Mouse (Mus musculus) v-Abl transformed pro-B cells (cell line): Measurements from ENCODE around the gene Gm10721.
"Not testable (repeated sequence)": the region's sequence is repeated elsewhere in the genome, so short reads cannot be mapped to it uniquely, and the experiment has no call there.

Experiments used
- in situ Hi-C, 2 experiments: fragments of 400-800 bp; cut with MboI; formaldehyde crosslinking; loops; one replicate each; pipeline ENCODE4 v1.15.1; 2025; ENCODE audit not compliant: unreplicated experiment in 2 of 2

The Gm10721 gene

DNA sequence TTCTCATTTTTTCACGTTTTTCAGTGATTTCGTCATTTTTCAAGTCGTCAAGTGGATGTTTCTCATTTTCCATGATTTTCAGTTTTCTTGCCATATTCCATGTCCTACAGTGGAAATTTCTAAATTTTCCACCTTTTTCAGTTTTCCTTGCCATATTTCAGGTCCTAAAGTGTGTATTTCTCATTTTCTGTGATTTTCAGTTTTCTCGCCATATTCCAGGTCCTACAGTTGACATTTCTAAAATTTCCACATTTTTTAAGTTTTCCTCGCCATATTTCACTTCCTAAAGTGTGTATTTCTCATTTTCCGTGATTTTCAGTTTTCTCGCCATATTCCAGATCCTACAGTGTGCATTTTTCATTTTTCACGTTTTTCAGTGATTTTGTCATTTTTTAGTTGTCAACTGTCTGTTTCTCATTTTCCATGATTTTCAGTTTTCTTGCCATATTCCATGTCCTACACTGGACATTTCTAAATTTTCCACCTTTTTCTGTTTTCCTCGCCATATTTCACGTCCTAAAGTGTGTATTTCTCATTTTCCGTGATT is at the start of gene Gm10721:
Gm10721 (plus strand) TSS at position 408 of the 547 bp plus-strand sequence.
- in situ Hi-C loops, result not testable (repeated sequence)

GRCm38 (mm10) chr9:3000445-3000972 is 12.4 kb upstream of the Gm10721 start, which contains the start of gene Gm10722:
TSS of gene Gm10722 (plus strand) at chr9:3000922.
- in situ Hi-C loops, result not testable (repeated sequence)

DNA sequence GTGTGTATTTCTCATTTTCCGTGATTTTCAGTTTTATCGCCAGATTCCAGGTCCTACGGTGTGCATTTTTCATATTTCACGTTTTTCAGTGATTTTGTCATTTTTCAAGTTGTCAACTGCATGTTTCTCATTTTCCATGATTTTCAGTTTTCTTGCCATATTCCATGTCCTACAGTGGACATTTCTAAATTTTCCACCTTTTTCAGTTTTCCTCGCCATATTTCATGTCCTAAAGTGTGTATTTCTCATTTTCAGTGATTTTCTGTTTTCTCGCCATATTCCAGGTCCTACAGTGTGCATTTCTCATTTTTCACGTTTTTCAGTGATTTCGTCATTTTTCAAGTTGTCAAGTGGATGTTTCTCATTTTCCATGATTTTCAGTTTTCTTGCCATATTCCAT is 11.9 kb upstream of the Gm10721 start:
- in situ Hi-C loops, result not testable (repeated sequence)

- in situ Hi-C loops, result not testable (repeated sequence)
Measured at GRCm38 (mm10) chr9:3001948-3002659, 10.8 kb upstream of the Gm10721 start.

DNA sequence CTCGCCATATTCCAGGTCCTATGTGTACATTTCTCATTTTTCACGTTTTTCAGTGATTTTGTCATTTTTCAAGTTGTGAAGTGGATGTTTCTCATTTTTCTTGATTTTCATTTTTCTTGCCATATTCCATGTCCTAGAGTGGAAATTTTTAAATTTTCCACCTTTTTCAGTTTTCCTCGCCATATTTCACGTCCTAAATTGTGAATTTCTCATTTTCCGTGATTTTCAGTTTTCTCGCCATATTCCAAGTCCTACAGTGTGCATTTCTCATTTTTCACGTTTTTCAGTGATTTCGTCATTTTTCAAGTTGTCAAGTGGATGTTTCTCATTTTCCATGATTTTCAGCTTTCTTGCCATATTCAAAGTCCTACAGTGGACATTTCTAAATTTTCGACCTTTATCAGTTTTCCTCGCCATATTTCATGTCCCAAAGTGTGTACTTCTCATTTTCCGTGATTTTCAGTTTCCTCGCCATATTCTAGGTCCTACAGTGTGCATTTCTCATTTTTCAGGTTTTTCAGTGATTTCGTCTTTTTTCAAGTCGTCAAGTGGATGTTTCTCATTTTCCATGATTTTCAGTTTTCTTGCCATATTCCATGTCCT is 10.0 kb upstream of the Gm10721 start, which contains the start of gene Gm11168:
Gm11168 (plus strand) TSS at position 553 of the 603 bp plus-strand sequence.
- in situ Hi-C loops, result not testable (repeated sequence)

DNA sequence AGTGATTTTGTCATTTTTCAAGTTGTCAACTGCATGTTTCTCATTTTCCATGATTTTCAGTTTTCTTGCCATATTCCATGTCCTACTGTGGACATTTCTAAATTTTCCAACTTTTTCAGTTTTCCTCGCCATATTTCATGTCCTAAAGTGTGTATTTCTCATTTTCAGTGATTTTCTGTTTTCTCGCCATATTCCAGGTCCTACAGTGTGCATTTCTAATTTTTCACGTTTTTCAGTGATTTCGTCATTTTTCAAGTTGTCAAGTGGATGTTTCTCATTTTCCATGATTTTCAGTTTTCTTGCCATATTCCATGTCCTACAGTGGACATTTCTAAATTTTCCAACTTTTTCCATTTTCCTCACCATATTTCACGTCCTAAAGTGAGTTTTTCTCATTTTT is 6.8 kb upstream of the Gm10721 start:
- in situ Hi-C loops, result not testable (repeated sequence)

DNA sequence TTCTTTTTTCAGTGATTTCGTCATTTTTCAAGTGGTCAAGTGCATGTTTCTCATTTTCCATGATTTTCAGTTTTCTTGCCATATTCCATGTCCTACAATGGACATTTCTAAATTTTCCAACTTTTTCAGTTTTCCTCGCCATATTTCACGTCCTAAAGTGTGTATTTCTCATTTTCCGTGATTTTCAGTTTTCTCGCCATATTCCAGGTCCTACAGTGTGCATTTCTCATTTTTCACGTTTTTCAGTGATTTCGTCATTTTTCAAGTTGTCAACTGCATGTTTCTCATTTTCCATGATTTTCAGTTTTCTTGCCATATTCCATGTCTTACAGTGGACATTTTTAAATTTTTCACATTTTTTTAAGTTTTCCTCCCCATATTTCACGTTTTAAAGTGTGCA is 6.3 kb upstream of the Gm10721 start:
- in situ Hi-C loops, result not testable (repeated sequence)

DNA sequence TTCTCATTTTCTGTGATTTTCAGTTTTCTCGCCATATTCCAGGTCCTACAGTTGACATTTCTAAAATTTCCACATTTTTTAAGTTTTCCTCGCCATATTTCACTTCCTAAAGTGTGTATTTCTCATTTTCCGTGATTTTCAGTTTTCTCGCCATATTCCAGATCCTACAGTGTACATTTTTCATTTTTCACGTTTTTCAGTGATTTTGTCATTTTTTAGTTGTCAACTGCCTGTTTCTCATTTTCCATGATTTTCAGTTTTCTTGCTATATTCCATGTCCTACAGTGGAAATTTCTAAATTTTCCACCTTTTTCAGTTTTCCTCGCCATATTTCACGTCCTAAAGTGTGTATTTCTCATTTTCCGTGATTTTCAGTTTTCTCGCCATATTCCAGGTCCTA is 5.7 kb upstream of the Gm10721 start:
- in situ Hi-C loops, result not testable (repeated sequence)

- in situ Hi-C loops, result not testable (repeated sequence)
Measured at GRCm38 (mm10) chr9:3009331-3009730, 3.6 kb upstream of the Gm10721 start.

- in situ Hi-C loops, result not testable (repeated sequence)
Measured at GRCm38 (mm10) chr9:3012054-3012621, 802 bp upstream of the Gm10721 start.

DNA sequence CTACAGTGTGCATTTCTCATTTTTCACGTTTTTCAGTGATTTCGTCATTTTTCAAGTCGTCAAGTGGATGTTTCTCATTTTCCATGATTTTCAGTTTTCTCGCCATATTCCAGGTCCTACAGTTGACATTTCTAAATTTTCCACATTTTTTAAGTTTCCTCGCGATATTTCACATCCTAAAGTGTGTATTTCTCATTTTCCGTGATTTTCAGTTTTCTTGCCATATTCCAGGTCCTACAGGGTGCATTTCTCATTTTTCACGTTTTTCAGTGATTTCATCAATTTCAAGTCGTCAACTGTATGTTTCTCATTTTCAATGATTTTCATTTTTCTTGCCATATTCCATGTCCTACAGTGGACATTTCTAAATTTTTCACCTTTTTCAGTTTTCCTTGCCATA is 2.4 kb downstream of the Gm10721 start, which contains the start of gene Gm10720:
Gm10720 (plus strand) TSS at position 301 of the 400 bp plus-strand sequence.
- in situ Hi-C loops, result not testable (repeated sequence)

DNA sequence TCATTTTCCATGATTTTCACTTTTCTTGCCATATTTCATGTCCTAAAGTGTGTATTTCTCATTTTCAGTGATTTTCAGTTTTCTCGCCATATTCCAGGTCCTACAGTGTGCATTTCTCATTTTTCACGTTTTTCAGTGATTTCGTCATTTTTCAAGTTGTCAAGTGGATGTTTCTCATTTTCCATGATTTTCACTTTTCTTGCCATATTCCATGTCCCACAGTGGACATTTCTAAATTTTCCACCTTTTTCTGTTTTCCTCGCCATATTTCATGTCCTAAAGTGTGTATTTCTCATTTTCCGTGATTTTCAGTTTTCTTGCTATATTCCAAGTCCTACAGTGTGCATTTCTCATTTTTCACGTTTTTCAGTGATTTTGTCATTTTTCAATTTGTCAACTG is 3.0 kb downstream of the Gm10721 start:
- in situ Hi-C loops, result not testable (repeated sequence)

GRCm38 (mm10) chr9:3017108-3017507 is 4.2 kb downstream of the Gm10721 start, which contains the start of gene Gm10719:
TSS of gene Gm10719 (plus strand) at chr9:3017408.
- in situ Hi-C loops, result not testable (repeated sequence)

DNA sequence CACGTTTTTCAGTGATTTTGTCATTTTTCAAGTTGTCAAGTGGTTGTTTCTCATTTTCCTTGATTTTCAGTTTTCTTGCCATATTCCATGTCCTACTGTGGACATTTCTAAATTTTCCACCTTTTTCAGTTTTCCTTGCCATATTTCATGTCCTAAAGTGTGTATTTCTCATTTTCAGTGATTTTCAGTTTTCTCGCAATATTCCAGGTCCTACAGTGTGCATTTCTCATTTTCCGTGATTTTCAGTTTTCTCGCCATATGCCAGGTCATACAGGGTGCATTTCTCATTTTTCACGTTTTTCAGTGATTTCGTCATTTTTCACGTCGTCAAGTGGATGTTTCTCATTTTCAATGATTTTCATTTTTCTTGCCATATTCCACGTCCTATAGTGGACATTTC is 6.0 kb downstream of the Gm10721 start:
- in situ Hi-C loops, result not testable (repeated sequence)

GRCm38 (mm10) chr9:3019835-3020727 is 7.1 kb downstream of the Gm10721 start:
- in situ Hi-C loops, result not testable (repeated sequence)

- in situ Hi-C loops, result not testable (repeated sequence)
Measured at GRCm38 (mm10) chr9:3022316-3023008, 9.5 kb downstream of the Gm10721 start.

DNA sequence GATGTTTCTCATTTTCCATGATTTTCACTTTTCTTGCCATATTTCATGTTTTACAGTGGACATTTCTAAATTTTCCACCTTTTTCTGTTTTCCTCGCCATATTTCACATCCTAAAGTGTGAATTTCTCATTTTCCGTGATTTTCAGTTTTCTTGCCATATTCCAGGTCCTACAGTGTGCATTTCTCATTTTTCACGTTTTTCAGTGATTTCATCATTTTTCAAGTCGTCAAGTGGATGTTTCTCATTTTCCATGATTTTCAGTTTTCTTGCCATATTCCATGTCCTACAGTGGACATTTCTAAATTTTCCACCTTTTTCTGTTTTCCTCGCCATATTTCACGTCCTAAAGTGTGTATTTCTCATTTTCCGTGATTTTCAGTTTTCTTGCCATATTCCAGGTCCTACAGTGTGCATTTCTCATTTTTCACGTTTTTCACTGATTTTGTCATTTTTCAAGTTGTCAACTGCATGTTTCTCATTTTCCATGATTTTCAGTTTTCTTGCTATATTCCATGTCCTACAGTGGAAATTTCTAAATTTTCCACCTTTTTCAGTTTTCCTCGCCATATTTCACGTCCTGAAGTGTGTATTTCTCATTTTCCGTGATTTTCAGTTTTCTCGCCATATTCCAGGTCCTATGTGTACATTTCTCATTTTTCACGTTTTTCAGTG is 10.5 kb downstream of the Gm10721 start, which contains the start of gene Gm10718:
Gm10718 (plus strand) TSS at position 236 of the 673 bp plus-strand sequence.
- in situ Hi-C loops, result not testable (repeated sequence)

DNA sequence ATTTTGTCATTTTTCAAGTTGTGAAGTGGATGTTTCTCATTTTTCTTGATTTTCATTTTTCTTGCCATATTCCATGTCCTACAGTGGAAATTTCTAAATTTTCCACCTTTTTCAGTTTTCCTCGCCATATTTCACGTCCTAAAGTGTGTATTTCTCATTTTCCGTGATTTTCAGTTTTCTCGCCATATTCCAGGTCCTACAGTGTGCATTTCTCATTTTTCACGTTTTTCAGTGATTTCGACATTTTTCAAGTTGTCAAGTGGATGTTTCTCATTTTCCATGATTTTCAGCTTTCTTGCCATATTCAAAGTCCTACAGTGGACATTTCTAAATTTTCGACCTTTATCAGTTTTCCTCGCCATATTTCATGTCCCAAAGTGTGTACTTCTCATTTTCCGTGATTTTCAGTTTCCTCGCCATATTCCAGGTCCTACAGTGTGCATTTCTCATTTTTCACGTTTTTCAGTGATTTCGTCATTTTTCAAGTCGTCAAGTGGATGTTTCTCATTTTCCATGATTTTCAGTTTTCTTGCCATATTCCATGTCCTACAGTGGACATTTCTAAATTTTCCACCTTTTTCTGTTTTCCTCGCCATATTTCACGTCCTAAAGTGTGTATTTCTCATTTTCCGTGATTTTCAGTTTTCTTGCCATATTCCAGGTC is 11.2 kb downstream of the Gm10721 start:
- in situ Hi-C loops, result not testable (repeated sequence)
